Mouse (Mus musculus) right cerebral cortex, postnatal 10 days (tissue): ENCODE measurements around the gene Setd2.

Experiments
- DNase-seq, 2 experiments: peaks; one replicate each; pipeline ENCODE4 v3.0.0; 2021; ENCODE audit warnings: low spot score in 2 of 2

Gene Setd2

DNA sequence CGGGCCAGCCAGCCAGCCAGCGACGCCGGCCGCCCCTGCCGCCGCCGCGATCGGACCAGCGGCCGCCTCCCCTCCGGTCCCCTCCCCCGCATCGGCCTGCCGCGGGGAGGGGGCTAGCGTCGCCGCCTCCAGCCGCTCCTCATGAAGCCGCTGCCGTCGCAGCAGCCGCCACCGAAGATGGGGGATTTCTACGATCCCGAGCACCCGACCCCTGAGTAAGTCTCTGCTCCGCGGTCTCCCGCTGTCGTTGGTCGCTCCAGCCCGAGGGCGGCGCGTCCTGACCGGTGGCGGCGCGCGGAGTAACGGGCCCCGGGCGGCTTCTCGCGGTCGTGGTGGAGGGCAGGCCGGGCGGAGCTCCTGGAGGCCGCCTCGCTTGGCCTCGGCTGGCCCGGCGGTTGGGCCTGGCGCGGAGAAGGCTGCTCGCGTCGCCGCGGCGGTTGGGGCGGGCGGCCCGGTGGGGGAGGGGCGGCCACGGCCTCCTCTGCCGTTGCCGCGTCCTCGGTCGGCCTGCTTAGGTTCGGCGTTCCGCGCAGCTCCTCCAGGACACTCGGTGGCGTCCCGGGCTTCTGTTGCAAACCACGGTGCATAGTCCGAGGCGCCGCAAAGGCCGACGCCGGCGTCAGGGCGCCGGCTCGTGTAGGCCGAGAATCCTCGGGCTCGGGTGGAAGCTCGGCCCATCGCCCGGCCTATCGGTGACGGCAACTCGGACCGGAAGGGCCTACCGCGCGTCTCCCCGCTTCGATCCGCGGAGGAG is at the start of gene Setd2:
Gene Setd2, plus strand, starts transcription at position 60 of the 754 bp plus-strand sequence.
- DNase-seq: peak; percentile 63 to 72

DNA sequence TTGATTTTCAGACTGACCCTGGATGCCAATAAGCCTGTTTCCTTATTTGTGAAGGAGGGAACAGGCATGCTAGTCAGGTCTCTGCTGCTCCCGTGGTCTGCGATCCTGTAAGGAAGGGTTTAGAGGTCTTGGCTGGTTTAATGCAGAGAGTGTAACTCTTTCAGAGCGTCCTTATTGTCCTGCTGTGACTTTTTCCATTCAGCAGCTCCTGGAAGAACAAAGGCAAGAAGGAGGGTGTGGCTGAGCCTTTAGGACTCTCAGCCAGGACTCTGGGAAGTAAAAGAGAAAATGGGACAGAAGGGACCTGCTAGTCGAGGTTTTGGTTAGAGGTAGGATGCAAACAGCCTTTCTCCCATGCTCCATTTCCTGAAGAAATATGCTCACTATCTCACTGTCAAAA is 43.6 kb upstream of the Setd2 start:
- DNase-seq: no peak

DNA sequence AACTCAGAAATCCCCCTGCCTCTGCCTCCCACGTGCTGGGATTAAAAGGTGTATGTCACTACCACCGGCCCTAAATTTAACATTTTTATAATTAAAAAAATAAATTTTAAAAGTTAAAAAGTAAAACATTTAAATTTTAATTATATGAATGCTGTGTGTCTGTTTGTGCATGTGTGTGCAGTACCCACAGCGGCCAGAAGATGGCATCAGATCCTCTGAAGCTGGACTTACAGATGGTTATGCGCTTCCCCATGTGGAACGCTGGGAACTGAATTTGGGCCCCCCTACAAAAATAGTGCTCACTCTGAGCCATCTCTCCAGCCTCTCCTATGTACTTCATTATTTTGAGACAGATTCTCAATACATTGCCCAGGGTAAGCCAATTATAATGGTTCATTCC is 41.5 kb upstream of the Setd2 start:
- DNase-seq: no peak

DNA sequence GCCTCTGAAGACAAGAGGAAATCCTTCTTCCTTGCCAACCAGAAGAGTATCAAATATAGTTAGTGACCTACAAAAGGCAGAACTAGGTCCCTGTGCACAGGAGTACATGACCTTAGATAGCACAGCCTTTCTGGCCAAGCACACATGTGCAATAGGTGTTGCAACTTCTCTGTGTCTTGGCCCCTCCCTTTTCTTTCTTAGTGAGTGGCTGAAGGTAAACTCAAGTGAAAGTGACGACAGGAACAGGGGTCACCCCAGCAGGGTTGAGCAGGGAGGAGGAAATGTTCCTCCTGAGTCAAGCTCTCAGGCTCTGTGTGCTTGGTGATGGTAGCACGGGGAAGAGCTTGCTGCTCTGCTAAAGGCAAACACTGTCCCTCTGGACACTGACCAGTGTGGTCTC is 6.7 kb upstream of the Setd2 start:
- no peak for DNase-seq

DNA sequence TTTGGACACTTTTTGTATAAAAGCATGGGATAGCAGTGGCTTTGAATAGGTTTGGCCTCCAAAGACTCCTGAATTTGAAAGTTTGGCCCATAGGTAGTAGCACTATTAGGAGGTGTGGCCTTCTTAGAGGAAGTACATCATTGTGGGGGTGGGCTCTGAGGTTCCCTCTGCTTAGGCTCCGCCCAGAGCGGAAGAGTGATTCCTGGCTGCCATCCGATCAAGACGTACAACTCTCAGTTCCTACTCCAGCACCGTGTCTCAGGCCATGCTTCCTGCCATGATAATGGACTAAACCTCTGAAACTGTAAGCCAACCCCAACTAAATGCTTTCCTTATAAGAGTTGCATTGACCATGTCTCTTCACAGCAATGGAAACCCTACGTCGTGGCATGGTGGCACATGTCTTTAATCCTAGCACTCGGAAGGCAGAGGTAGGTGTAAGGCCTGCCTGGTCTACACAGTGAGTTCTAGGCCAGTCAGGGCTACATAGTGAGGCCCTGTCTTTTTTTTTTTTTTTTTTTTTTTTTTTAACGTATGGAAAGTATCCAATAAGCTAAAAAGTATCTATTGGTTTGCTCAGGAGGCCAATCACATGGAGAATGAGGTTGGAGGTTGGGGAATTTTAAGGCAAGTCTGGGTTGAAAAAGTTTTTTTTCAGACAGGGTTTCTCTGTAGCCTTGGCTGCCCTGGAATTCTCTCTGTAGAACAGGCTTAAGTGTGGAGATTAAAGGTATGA is 3.2 kb upstream of the Setd2 start:
- no peak for DNase-seq

DNA sequence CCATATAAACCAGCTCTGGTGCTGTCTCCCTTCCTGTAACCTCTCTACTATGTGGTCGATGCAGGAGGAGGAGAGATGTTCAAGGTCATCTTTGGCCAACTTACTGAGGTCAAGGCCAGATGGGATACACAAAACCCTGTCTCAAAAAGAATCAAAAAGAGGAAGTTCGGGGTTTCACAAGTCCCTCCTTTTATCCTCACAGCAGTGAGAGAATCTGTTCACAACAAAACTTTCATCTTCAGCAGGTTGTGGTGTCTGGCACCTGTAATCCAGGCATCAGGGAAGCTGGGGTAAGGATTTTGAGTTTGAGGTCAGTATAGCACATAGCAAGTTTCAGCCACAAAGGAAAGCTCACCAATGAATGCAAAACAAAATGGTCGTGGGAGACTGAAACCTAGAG is 1.7 kb upstream of the Setd2 start:
- no peak for DNase-seq

DNA sequence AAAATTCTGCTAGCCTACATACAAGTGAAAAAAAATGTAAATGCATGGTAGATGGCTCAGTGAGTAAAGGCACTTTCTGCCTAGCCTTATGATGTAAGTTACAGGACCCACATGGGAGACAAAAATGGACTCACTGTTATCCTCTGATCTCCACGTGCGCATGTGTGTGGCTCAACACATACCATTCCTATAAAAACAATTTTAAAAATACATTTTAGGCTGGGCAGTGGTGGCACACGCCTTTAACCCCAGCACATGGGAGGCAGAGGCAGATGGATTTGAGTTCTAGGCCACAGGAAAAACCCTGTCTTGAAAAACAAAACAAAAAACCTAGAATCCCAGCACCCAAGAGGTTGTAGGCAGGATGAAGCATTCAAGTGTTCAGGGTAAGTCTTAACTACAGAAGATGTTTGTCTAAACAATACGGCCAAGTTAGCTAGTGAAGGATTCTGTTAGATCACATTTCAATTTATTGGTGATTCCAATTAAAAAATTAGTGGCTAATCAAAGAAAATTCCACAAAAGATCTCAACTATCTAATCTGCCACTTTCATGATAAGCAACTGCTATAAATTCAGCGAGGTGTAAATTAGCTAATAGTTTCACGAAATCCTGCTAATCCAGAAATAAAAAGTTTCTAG is 1.1 kb upstream of the Setd2 start:
- no peak for DNase-seq

DNA sequence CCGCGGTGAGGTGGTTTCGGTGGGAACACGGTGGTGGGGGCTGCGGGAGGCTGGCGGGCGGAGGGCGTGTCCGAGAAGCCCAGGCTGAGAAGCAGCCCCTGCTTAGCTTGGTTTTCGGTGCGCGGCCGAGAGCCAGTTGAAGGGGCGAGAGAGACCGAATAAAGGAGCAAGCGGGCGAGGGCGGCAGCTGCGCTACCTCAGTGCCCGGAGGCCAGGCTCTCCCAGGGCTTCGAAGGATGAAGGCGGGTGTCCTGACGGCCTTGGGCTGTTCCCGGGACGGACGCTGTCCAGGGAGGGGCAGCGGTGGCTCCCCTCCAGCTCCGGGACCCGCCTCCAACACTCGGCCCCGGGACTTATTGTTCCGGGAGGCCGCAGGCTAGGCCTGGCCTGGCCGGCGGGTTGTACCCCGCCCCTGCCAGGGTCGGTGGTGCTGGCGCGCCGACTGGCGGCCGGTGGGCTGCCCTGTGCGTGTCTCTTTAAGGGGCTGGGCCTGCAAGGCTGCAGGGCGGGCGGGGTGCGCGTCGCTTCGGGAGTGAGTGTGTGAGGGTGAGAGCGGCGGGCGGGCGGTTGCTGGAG is 395 bp upstream of the Setd2 start:
- DNase-seq: peak; percentile 97 to 98

DNA sequence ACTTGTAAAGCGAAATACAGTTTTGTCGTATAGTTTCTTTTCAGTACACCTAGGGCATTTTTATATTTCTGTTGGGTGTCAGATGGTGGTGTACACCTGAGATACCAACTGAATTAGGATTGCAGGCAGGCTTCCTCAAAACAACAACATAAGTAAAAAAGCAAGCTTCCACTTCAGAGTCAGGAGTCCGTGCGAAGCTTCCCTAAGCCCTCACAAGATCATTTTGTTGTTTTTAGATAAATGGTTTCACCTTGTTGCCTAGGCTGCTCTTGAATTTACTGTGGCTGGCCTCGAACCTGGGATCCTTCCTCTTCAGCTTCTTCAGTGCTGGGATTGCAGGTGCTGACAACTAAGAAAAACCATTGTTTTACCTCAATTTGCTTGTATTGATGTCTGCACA is 1.2 kb downstream of the Setd2 start:
- DNase-seq: no peak

DNA sequence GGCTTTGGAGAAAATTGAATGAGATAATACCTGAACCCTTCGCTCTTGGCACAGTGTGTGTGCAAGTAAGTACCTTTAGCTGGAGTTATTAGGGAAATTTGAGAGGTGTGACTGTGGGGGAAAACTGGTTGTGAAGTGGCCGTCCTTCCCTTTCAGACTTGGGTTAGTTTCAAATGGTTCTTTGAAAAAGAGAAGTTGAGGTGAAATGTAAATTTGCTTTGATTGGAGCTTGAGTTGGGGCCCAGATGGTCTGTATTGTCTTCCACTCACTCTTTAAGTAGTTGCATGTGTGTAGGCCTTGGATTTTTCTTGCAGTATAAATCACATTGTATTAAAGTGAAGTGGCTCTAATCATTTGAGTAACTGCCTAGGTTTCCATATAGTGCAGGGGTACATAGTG is 2.7 kb downstream of the Setd2 start:
- no peak for DNase-seq

DNA sequence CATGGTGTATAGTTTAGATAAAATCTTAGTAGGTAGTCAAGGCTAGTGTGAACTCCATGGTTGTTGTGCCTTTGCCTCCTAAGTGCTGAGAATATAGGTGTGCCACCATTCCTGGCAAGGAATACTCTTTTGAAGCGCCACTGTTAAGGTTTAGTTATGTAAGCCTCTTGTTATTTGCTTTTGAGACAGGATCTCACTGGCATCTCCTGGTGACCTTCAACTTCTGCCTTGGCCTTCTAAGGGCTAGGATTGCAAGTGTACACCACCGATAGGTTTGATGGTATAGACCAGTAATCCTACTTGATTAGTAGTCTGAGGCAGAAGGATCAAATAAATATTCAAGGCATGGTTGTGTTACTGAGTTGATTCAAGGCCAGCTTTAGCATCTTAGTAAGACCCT is 4.2 kb downstream of the Setd2 start:
- DNase-seq: no peak

DNA sequence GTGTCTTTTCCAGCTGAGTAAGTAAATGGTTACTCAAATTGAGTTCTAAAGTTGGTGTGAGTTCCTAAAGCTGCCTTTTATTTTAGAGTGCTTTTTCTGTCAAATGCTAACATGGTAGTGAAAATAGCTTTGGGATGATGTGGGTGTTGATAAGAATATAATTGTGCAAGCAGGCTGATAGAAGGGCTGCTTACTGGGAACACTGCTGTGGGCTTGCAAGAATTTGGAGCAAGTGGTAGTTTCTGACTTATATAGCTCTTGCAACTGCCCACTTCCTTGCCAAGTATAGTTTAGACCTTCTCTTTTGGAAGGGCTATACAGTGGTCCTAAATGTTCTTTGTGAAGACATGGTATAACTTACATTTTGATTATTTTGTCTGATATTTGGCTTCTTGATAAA is 6.1 kb downstream of the Setd2 start:
- no peak for DNase-seq

DNA sequence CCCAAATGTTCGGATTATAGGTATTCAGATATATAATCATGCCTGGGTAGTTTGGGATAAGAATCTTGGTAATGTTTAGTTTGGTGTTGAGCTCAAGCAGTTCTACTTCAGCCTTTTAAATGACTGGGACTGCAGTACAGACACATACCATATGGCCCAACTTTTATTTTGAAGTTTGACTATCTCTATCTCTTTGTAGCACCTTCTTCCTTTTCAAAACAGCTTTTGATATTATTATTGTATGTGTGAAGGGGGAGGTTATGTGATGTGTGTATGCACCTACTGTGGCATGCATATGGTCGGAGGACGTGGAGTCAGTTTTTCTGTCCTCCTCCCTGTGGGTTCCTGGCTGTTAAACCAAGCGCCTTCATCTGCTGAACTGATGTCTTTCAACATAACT is 9.6 kb downstream of the Setd2 start:
- no peak for DNase-seq

DNA sequence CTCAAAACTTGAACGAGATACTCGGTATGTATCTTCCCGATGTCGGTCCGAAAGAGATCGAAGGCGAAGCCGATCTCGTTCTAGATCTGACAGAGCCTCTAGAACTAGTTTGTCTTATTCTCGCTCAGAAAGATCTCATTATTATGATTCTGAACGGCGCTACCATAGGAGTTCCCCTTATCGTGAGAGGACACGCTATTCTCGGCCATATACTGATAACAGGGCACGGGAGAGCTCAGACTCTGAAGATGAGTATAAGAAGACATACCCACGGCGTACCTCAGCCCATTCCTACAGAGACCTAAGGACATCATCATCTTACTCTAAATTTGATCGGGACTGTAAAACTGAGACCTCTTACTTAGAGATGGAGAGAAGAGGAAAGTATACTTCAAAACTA is 15.9 kb downstream of the Setd2 start:
- no peak for DNase-seq

DNA sequence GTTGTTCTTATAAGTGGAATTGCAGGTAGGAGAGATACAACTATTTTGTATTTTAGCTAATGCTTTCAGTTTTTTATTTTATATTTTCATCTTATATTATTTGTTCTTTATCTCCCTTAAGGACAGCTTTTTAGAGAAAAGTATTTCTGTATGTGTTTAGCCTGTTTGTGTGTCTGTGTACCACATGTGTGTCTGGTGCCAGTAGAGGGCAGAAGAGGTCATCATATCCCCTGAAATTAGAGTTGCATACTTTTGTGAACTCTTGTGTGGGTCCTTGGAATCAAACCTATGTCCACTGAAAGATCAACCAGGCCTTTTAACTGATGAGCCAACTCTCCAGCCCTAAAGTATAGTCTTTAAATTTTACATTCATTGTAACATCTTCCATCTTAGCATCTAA is 35.9 kb downstream of the Setd2 start:
- DNase-seq: no peak

DNA sequence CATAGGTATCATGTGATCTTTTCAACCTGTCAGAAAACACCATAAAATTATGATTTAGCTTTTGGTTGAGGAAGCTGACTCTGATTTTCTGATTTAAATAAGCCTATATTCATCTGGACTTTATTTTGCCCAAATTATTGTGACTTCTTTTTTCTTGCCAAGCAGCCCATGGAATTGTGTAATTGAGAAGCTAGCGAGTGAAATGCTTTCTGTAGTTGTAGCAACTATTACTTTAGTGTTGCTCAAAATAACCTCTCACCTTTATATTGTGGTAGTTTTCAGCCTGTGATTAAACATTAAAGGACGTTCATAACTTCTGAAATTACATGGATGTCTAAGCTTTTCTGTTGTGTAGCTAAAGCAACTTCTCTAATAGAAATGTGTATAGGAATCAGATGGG is 49.8 kb downstream of the Setd2 start:
- DNase-seq: no peak

DNA sequence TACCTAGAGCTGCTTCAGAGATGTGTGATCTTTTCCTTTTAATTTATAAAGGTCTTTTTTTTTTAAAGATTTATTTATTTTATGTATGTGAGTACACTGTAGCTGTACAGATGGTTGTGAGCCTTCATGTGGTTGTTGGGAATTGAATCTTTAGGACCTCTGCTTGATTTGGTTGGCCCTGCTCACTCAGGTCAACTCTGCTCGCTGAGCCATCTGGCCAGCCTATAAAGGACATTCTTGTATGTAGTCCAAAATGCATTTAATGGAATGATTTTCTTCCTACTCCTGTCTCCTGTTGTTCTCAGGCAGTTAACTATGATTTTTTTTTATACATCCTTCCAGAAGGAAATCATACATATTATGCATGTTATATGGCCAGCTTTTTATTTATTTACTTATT is 51.1 kb downstream of the Setd2 start:
- no peak for DNase-seq

DNA sequence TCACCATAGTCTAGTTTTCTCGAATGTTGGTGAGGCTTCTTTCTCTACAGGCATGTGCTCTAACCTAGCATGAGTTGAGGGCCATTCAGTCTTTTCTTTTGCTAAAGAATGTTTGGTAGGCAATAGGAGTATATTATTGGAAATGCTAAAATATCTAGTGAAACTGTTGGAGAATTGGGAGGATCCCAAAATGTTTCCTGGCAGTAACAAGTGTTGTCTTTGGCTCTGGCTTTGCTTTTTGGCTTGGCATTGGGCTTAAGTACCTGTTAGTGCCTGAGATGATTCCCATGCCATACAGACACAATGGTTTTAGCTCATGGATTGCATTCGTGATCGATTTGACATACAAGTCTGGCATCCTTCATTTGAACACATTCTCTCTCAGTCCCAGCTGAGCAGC is 79.1 kb downstream of the Setd2 start:
- DNase-seq: no peak

DNA sequence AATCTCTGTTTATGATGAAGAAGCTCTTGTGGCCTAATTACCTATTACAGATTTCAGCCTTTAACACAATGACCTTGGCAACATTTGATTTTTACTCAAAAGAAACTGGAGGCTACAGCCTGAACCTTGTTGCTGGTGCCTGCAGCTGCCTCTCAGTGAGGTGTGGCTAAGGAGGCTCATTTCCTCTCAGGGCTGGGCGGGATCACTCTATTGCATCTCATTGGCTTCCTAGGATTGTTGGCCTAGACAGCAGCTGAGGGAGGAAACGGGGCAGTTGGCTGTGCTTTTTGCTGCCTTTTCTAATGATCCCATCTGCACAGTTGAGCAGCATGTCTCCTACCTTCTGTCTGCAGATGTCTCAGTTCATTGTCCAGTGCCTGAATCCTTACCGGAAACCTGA is 84.7 kb downstream of the Setd2 start:
- DNase-seq: no peak

DNA sequence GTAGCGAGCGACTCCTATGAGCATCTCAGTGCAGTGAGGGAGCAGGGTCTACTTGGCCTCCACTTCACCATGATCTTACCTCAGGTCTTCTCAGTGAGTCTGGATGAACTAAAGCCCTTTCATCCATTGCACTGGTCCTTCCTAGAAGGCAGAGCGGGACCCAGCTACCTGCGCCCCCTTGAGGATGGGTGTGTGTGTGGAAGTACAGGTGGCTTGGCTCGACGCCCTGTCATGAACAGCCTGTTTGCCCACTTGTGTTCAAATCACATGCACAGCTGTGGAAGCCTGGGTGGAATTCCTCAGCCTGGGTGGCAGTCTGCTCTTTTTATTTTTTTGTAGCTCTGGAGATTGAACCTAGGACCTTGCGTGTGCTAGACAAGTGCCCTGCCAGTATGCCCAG is 87.8 kb downstream of the Setd2 start:
- peak in 1 of 2 experiments; percentile 34 for DNase-seq

DNA sequence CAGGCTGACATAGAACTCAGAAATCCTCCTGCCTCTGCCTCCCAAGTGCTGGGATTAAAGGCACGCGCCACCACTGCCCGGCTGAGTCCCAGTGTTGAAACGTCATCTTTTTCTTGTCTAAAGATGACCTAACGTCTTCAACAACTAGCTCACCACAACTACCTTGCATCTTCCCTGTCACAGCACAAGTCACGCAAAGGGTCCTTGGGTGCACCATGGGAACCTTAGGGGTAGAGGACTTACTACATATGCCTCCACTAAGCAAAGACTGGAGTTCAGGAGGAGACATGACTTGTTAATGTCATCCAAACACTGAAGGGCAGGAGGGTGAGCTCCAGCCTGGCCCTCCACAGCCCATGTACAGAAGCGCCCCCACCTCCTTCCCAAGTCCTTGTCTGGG is 88.3 kb downstream of the Setd2 start:
- no peak for DNase-seq

DNA sequence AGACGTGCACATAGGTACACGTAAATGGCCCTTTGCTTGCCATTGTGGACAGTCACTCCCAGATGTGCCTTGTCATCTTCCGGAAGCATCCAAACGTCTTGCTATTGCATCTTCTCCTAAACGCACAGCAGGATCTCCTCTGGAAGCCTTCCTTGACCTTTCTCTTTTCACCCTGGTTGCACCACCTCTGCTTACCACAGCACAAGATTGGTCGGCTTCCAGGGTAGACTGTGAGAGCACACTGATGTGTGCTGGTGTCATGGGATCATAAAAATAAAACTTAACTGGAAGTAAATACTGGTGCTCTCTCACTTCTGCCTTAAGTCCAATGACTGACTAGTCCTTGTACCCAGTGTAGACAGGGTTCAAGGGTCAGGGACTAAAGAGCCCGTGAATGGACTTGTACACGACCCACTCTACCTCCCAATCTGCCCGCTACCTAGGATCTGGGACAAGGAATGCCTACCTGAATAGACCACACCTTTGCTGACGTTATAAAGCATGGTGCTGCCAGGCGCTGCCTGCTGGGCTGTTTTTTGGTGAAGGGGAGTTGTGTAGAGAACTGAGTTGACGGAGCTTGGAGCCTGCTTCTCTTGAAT is 90.3 kb downstream of the Setd2 start:
- DNase-seq: peak in 1 of 2 experiments; percentile 18
